Mouse (Mus musculus) heart, embryonic 13.5 days (tissue): Measurements from ENCODE around the gene Mrgprx2. TPM values are rescaled to one million over a fixed set of nuclear protein-coding genes. Genes with fewer than 3 reads are reported as not detected.
"Not testable (repeated sequence)": the region's sequence is repeated elsewhere in the genome, so short reads cannot be mapped to it uniquely, and the experiment has no call there.

Source experiments
- ATAC-seq: fragments of 200-750 bp; cut with Nextera tagmentation; 2 replicates; pipeline ENCODE4 v1.8.0; 2017; ENCODE audit warnings: moderate TSS enrichment; ENCODE audit not compliant: insufficient number of reproducible peaks, low FRiP score, low TSS enrichment; ENCODE audit errors: extremely low read depth
- H3K27ac ChIP-seq: fragments of 300-500 bp; sonication (generic); replicated peaks from 2 replicates; pipeline ENCODE4 v1.5.1; 2015; ENCODE audit warnings: moderate library complexity, mild to moderate bottlenecking, inconsistent platforms
- H3K27me3 ChIP-seq: fragments of 300-500 bp; sonication (generic); replicated peaks from 2 replicates; pipeline ENCODE4 v1.6.1; 2015; ENCODE audit warnings: mild to moderate bottlenecking, inconsistent platforms
- H3K36me3 ChIP-seq: fragments of 300-500 bp; sonication (generic); 2 replicates; pipeline ENCODE4 v1.6.1; 2015; ENCODE audit warnings: mild to moderate bottlenecking, inconsistent platforms
- H3K4me1 ChIP-seq: fragments of 300-500 bp; sonication (generic); 2 replicates; pipeline ENCODE4 v1.6.1; 2015; ENCODE audit warnings: inconsistent platforms
- H3K4me2 ChIP-seq: fragments of 300-500 bp; sonication (generic); 2 replicates; pipeline ENCODE4 v1.6.1; 2015; ENCODE audit warnings: inconsistent platforms, mild to moderate bottlenecking, moderate library complexity
- H3K4me3 ChIP-seq: fragments of 300-500 bp; sonication (generic); 2 replicates; pipeline ENCODE4 v1.5.1; 2015; ENCODE audit warnings: moderate library complexity, mild to moderate bottlenecking, inconsistent platforms
- H3K9ac ChIP-seq: fragments of 300-500 bp; sonication (generic); 2 replicates; pipeline ENCODE4 v1.6.1; 2015; ENCODE audit warnings: inconsistent platforms, mild to moderate bottlenecking, moderate library complexity
- H3K9me3 ChIP-seq: fragments of 300-500 bp; sonication (generic); 2 replicates; pipeline ENCODE4 v1.6.1; 2016; ENCODE audit warnings: inconsistent platforms
- WGBS: fragments of 180-500 bp; shearing (Covaris S2); methylation state at CpG from one replicate; pipeline ENCODE4 v1.1.7; 2015; ENCODE audit warnings: mixed read lengths; 5-methylcytosine and 5-hydroxymethylcytosine counted together
- polyA plus RNA-seq: library from polyadenylated mRNA; unstranded; fragments of >200 nt; fragmentation: Nextera tagmentation; extraction: Ambion mirVana; gene quantifications from 2 replicates; pipeline ENCODE4 v1.2.1, GENCODE M21; 2015

Gene Mrgprx2
- not detected in 2 replicates for polyA plus RNA-seq

GRCm38 (mm10) chr7:48499221-48499620 is at the start of gene Mrgprx2:
Mrgprx2 (minus strand) TSS chr7:48499321.
- Histone ChIP-seq H3K4me2 (no peak within 1 kb of the TSS), H3K9me3 (peaks cover 47% of the 10 kb centered on the region), H3K4me1 (no peaks in the 10 kb centered on the region), H3K36me3 (no peaks in the 10 kb centered on the region), H3K4me3 (no peak within 1 kb of the TSS), H3K9ac (no peak within 1 kb of the TSS), H3K27me3 (no peaks in the 10 kb centered on the region), H3K27ac (no peak within 1 kb of the TSS)
- no peak for ATAC-seq

- no peak within 1 kb of the TSS for H3K4me2 ChIP-seq
- H3K4me3 ChIP-seq = no peak within 1 kb of the TSS
- H3K27me3 ChIP-seq = no peaks in the 10 kb centered on the region
- ATAC-seq = no peak
- no peaks in the 10 kb centered on the region for H3K4me1 ChIP-seq
- no peaks in the 10 kb centered on the region for H3K36me3 ChIP-seq
- H3K27ac ChIP-seq = no peak within 1 kb of the TSS
- 80% methylated on average over 3 of the region's 3 CpGs for WGBS
- no peak within 1 kb of the TSS for H3K9ac ChIP-seq
- H3K9me3 ChIP-seq = peaks cover 25% of the 10 kb centered on the region; the same call in 1 of the 2 replicates
Observed at GRCm38 (mm10) chr7:48456242-48456641, 42.9 kb downstream of the Mrgprx2 start, which contains the start of gene Mrgprb1. Mrgprb1 (minus strand) TSS chr7:48456342.

GRCm38 (mm10) chr7:48436581-48436980 is 62.5 kb downstream of the Mrgprx2 start:
- Histone ChIP-seq H3K4me2 (no peak overlapping the region), H3K4me1 (no peaks in the 10 kb centered on the region), H3K4me3 (no peak overlapping the region), H3K27ac (no peak overlapping the region), H3K27me3 (no peaks in the 10 kb centered on the region), H3K9ac (no peak overlapping the region), H3K9me3 (peaks cover 26% of the 10 kb centered on the region), H3K36me3 (no peaks in the 10 kb centered on the region)
- no peak for ATAC-seq
- 46% methylated on average over 3 of the region's 3 CpGs for WGBS

GRCm38 (mm10) chr7:48435936-48436335 is 63.2 kb downstream of the Mrgprx2 start:
- not testable (repeated sequence) for H3K27me3 ChIP-seq, H3K27ac ChIP-seq, ATAC-seq, H3K36me3 ChIP-seq, H3K4me3 ChIP-seq, H3K4me1 ChIP-seq, H3K4me2 ChIP-seq, H3K9ac ChIP-seq
- H3K9me3 ChIP-seq = peaks cover 28% of the 10 kb centered on the region
- 77% methylated on average over 3 of the region's 3 CpGs for WGBS

Other genes with a start within 250 kb of the Mrgprx2 start
- gene Mrgprb8, start 110.8 kb downstream of the Mrgprx2 start, polyA plus RNA-seq = not detected in 2 replicates
- gene Mrgprb1, start 43.0 kb downstream of the Mrgprx2 start, polyA plus RNA-seq = not detected in 2 replicates
- gene Mrgprb2, start 58.8 kb upstream of the Mrgprx2 start, polyA plus RNA-seq = not detected in 2 replicates
- not detected in 2 replicates for gene Mrgprb3, start 144.5 kb upstream of the Mrgprx2 start, polyA plus RNA-seq